Mouse (Mus musculus): Measurements from ENCODE around the gene Vmn2r10. TPM values are rescaled to one million over a fixed set of nuclear protein-coding genes. Genes with fewer than 3 reads are reported as not detected.
"Not testable (repeated sequence)": the region's sequence is repeated elsewhere in the genome, so short reads cannot be mapped to it uniquely, and the experiment has no call there.

Vmn2r10 gene
- not detected in 2 replicates for polyA plus RNA-seq (2014; fragmentation: Nextera tagmentation; extraction: Ambion mirVana)

- ATAC-seq (ENCODE audit: low FRiP score); H3K9ac ChIP-seq (ENCODE audit: low read depth, low read length); H3K27ac ChIP-seq (ENCODE audit: low read depth, low read length); H3K36me3 ChIP-seq (ENCODE audit: control insufficient read depth, insufficient read depth, low read length); H3K9me3 ChIP-seq (ENCODE audit: control insufficient read depth, low read length); DNase-seq (ENCODE audit: low spot score); H3K4me2 ChIP-seq (replicated peaks; ENCODE audit: low read depth, low read length); H3K4me3 ChIP-seq (ENCODE audit: low read depth, low read length); H3K4me1 ChIP-seq (replicated peaks; ENCODE audit: control insufficient read depth, insufficient read depth, low read length); H3K27me3 ChIP-seq (ENCODE audit: control insufficient read depth, insufficient read depth, low read length): not testable (repeated sequence)
Measured at GRCm38 (mm10) chr5:109006427-109006826, at the start of gene Vmn2r10. Gene Vmn2r10 (minus strand): TSS chr5:109006527.

GRCm38 (mm10) chr5:109055286-109055685 is 49.0 kb upstream of the Vmn2r10 start:
- H3K4me3 ChIP-seq (ENCODE audit: low read depth, low read length), result no peak overlapping the region
- WGBS, result 84% methylated on average over 1 of the region's 1 CpGs
- no peaks in the 10 kb centered on the region for H3K9me3 ChIP-seq (ENCODE audit: control insufficient read depth, low read length)
- H3K27ac ChIP-seq (ENCODE audit: low read depth, low read length), result no peak overlapping the region
- ATAC-seq (ENCODE audit: low FRiP score) (no peak), DNase-seq (ENCODE audit: low spot score) (no peak)
- no peak overlapping the region for H3K9ac ChIP-seq (ENCODE audit: low read depth, low read length)
- no peak overlapping the region for H3K4me2 ChIP-seq (replicated peaks; ENCODE audit: low read depth, low read length)
- H3K27me3 ChIP-seq (ENCODE audit: control insufficient read depth, insufficient read depth, low read length), result no peaks in the 10 kb centered on the region
- H3K36me3 ChIP-seq (ENCODE audit: control insufficient read depth, insufficient read depth, low read length), result no peaks in the 10 kb centered on the region
- H3K4me1 ChIP-seq (replicated peaks; ENCODE audit: control insufficient read depth, insufficient read depth, low read length), result no peaks in the 10 kb centered on the region

- no peaks in the 10 kb centered on the region for H3K9me3 ChIP-seq (ENCODE audit: control insufficient read depth, low read length)
- no peak overlapping the region for H3K4me2 ChIP-seq (replicated peaks; ENCODE audit: low read depth, low read length)
- DNase-seq (ENCODE audit: low spot score) (peak; percentile 1), ATAC-seq (ENCODE audit: low FRiP score) (no peak)
- no peaks in the 10 kb centered on the region for H3K4me1 ChIP-seq (replicated peaks; ENCODE audit: control insufficient read depth, insufficient read depth, low read length)
- H3K4me3 ChIP-seq (ENCODE audit: low read depth, low read length), result no peak overlapping the region
- no peak overlapping the region for H3K9ac ChIP-seq (ENCODE audit: low read depth, low read length)
- no peaks in the 10 kb centered on the region for H3K36me3 ChIP-seq (ENCODE audit: control insufficient read depth, insufficient read depth, low read length)
- no peak overlapping the region for H3K27ac ChIP-seq (ENCODE audit: low read depth, low read length)
- no peaks in the 10 kb centered on the region for H3K27me3 ChIP-seq (ENCODE audit: control insufficient read depth, insufficient read depth, low read length)
Measured at GRCm38 (mm10) chr5:109032591-109032990, 26.3 kb upstream of the Vmn2r10 start.

GRCm38 (mm10) chr5:108988924-108989323 is 17.4 kb downstream of the Vmn2r10 start:
- Histone ChIP-seq H3K4me2 (replicated peaks; ENCODE audit: low read depth, low read length) (no peak overlapping the region), H3K4me3 (ENCODE audit: low read depth, low read length) (no peak overlapping the region), H3K9me3 (ENCODE audit: control insufficient read depth, low read length) (peaks cover 4% of the 10 kb centered on the region; the same call in 1 of the 2 replicates), H3K27me3 (ENCODE audit: control insufficient read depth, insufficient read depth, low read length) (no peaks in the 10 kb centered on the region), H3K27ac (ENCODE audit: low read depth, low read length) (no peak overlapping the region), H3K36me3 (ENCODE audit: control insufficient read depth, insufficient read depth, low read length) (no peaks in the 10 kb centered on the region), H3K4me1 (replicated peaks; ENCODE audit: control insufficient read depth, insufficient read depth, low read length) (no peaks in the 10 kb centered on the region), H3K9ac (ENCODE audit: low read depth, low read length) (no peak overlapping the region)
- ATAC-seq (ENCODE audit: low FRiP score) (no peak), DNase-seq (ENCODE audit: low spot score) (no peak)
- 76% methylated on average over 3 of the region's 3 CpGs for WGBS

Other genes starting within 250 kb of the Vmn2r10 start
- gene Rnf212, start 231.5 kb downstream of the Vmn2r10 start, polyA plus RNA-seq (2014; fragmentation: Nextera tagmentation; extraction: Ambion mirVana), result 1.1 and 1.4 TPM in 2 replicates
- gene Tmed11, start 211.2 kb downstream of the Vmn2r10 start, polyA plus RNA-seq (2014; fragmentation: Nextera tagmentation; extraction: Ambion mirVana), result not detected in 2 replicates
- gene Vmn2r8, start 197.7 kb downstream of the Vmn2r10 start, polyA plus RNA-seq (2014; fragmentation: Nextera tagmentation; extraction: Ambion mirVana), result not detected in 2 replicates
- gene Vmn2r9, start 153.9 kb downstream of the Vmn2r10 start, polyA plus RNA-seq (2014; fragmentation: Nextera tagmentation; extraction: Ambion mirVana), result not detected in 2 replicates
- gene Vmn2r11, start 53.0 kb upstream of the Vmn2r10 start, polyA plus RNA-seq (2014; fragmentation: Nextera tagmentation; extraction: Ambion mirVana), result not detected in 2 replicates
- gene Vmn2r12, start 91.4 kb upstream of the Vmn2r10 start, polyA plus RNA-seq (2014; fragmentation: Nextera tagmentation; extraction: Ambion mirVana), result not detected in 2 replicates
- gene Vmn2r13, start 185.7 kb upstream of the Vmn2r10 start, polyA plus RNA-seq (2014; fragmentation: Nextera tagmentation; extraction: Ambion mirVana), result not detected in 2 replicates
- not detected in 2 replicates for gene Vmn2r14, start 218.2 kb upstream of the Vmn2r10 start, polyA plus RNA-seq (2014; fragmentation: Nextera tagmentation; extraction: Ambion mirVana)

All from hindbrain, embryonic 11.5 days (tissue).